In genomic region chr9:56165377-56165776, GRCm38 (mm10) we compare ENCODE assay signal across 8 mouse cellular contexts. TPM values are rescaled to one million over a fixed set of nuclear protein-coding genes. Genes with fewer than 3 reads are reported as not detected.
A peak's percentile ranks its signal among the peaks of the same experiment; 100 is the strongest.
DNase-seq lines count a peak whose midpoint lies in the region; ATAC-seq lines count a peak whose summit lies in the region.

Gene Tspan3, minus strand, starts transcription at chr9:56165477.

- H3K4me3 ChIP-seq in brown adipose tissue, adult 24 weeks (ENCODE audit: insufficient read depth, low read depth, low read length): no peak within 1 kb of the TSS
- H3K4me3 ChIP-seq in midbrain, embryonic 15.5 days: no peak within 1 kb of the TSS

- ATAC-seq in midbrain, embryonic 15.5 days (replicated peaks): no peak

- WGBS in midbrain, embryonic 15.5 days: 93% methylated on average over 6 of the region's 6 CpGs

- no peaks in the 10 kb centered on the region for H3K27me3 ChIP-seq in midbrain, embryonic 15.5 days (replicated peaks)

- H3K9ac ChIP-seq in midbrain, embryonic 15.5 days: no peak within 1 kb of the TSS

- H3K4me1 ChIP-seq in brown adipose tissue, adult 24 weeks (ENCODE audit: control insufficient read depth, insufficient read depth, insufficient read length, low read length): no peaks in the 10 kb centered on the region
- H3K4me1 ChIP-seq in midbrain, embryonic 15.5 days: peaks cover 19% of the 10 kb centered on the region

- H3K4me2 ChIP-seq in midbrain, embryonic 15.5 days: no peak within 1 kb of the TSS

- H3K9me3 ChIP-seq in midbrain, embryonic 15.5 days: no peaks in the 10 kb centered on the region

- no peak for DNase-seq in layer of hippocampus, adult 18-20 months (ENCODE audit: low spot score in 2 of 2)
- DNase-seq in layer of hippocampus, adult 11-12 months (ENCODE audit: low spot score): no peak
- DNase-seq in heart, adult 8-10 months (ENCODE audit: low spot score): no peak
- DNase-seq in layer of hippocampus, postnatal 14 days (ENCODE audit: low spot score in 2 of 2): no peak
- no peak for DNase-seq in cerebellum, adult 11 months
- no peak for DNase-seq in cerebellum, postnatal 4 days (ENCODE audit: low spot score in 2 of 2)

- 0 out of 2 replicates have a peak within 1 kb of the TSS, but pooled peaks have one; percentile 23 for H3K27ac ChIP-seq in brown adipose tissue, adult 24 weeks (replicated peaks; ENCODE audit: low read depth, low read length)
- H3K27ac ChIP-seq in midbrain, embryonic 15.5 days: no peak within 1 kb of the TSS

- no peaks in the 10 kb centered on the region for H3K36me3 ChIP-seq in midbrain, embryonic 15.5 days (replicated peaks)

RNA-seq across cellular contexts. Expression of gene Tspan3, which starts in this region (rescaled TPM):
- total RNA-seq in layer of hippocampus, adult 18-20 months (2021): 100 to 1,000 TPM; 341 to 346 TPM
- 171 and 213 TPM in 2 replicates for polyA plus RNA-seq in brown adipose tissue, adult 24 weeks (2012; ENCODE audit: insufficient read depth, insufficient read length, missing spikeins)
- 100 to 1,000 TPM; 189 to 223 (median 201) TPM for total RNA-seq in heart, adult 8-10 months (2022)
- 100 to 1,000 TPM; 378 to 389 TPM for total RNA-seq in layer of hippocampus, postnatal 14 days (2021)
- polyA plus RNA-seq in midbrain, embryonic 15.5 days (2015; fragmentation: Nextera tagmentation; extraction: Ambion mirVana): 591 and 622 TPM in 2 replicates
